Comparison of ENCODE assay signal across 8 mouse cellular contexts in the genomic region with DNA sequence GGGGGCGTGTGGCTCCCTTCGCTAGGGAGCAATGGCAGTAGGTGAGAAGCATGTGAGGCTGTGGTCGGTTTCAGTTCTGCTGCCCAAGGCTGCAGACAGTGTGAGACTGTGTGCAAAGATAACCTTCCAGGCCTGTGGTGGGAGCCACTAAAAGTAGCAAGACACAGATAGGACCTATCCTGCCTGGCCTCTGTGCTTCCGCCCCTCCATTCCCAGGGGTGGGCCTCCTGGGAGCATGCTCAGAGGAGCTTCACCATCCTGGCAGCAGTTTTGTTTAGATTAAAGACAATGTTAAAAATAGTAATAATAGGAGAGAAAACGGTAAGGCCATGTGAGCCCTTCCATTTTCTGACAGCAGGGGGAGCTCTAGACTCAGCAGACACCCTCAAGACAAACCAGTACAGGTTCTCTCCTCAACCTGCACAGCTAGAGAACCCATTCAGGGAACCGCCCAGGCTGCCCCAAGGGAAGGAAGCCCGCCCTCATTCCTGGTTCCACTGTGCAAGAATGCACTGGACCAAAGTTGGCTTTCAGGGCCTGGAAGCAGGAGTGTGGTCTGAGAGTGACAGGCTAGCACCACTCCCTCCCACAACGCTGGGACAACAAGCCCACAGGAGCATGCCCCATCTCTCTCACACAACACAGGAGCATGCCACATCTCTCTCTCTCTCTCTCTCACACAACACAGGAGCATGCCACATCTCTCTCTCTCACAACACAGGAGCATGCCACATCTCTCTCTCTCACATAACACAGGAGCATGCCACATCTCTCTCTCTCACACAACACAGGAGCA. TPM values are rescaled to one million over a fixed set of nuclear protein-coding genes. Genes with fewer than 3 reads are reported as not detected.
DNase-seq lines count a peak whose midpoint lies in the region; ATAC-seq and TF ChIP-seq lines count a peak whose summit lies in the region.

No protein-coding gene starts in this region.

- no peak overlapping the region; the same call in 1 of the 2 replicates for H3K4me2 ChIP-seq in lung, embryonic 14.5 days

- no peaks in the 10 kb centered on the region for H3K9me3 ChIP-seq in hindbrain, embryonic 10.5 days
- no peaks in the 10 kb centered on the region for H3K9me3 ChIP-seq in lung, embryonic 14.5 days (ENCODE audit: low read depth, low read length)

- no peaks in the 10 kb centered on the region for H3K27me3 ChIP-seq in cerebellum, adult 2 months (ENCODE audit: control insufficient read depth, insufficient read depth, low read length)
- no peaks in the 10 kb centered on the region for H3K27me3 ChIP-seq in hindbrain, embryonic 10.5 days (ENCODE audit: insufficient read depth, poor library complexity, severe bottlenecking)
- no peaks in the 10 kb centered on the region for H3K27me3 ChIP-seq in lung, embryonic 14.5 days (ENCODE audit: insufficient read depth, low read length)
- no peaks in the 10 kb centered on the region for H3K27me3 ChIP-seq in thymus, adult 2 months (ENCODE audit: control insufficient read depth, insufficient read depth, low read length)

- 41% methylated on average over 8 of the region's 8 CpGs for WGBS in cerebellum, adult 2 months
- 42% methylated on average over 8 of the region's 8 CpGs for WGBS in hindbrain, embryonic 10.5 days
- 20% methylated on average over 8 of the region's 8 CpGs for WGBS in lung, embryonic 14.5 days
- WGBS in thymus, adult 2 months, result 50% methylated on average over 8 of the region's 8 CpGs

- peak; percentile 84 for TF ChIP-seq CTCF in cerebellum, adult 2 months (IDR thresholded peaks at IDR 0.05; ENCODE audit: borderline replicate concordance, insufficient read depth, low read depth, low read length)
- TF ChIP-seq CTCF in lung, embryonic 14.5 days (IDR thresholded peaks at IDR 0.05; ENCODE audit: low read depth), result peak; percentile 93
- TF ChIP-seq CTCF in thymus, adult 2 months (IDR thresholded peaks at IDR 0.05; ENCODE audit: borderline replicate concordance, control insufficient read depth, extremely low read depth, insufficient read depth, low read length, poor library complexity), result peak; percentile 40; the same call in 1 of the 2 replicates

- ATAC-seq in frontal cortex, adult (ENCODE audit: low TSS enrichment), result peak; percentile 66
- ATAC-seq in lung, embryonic 14.5 days (ENCODE audit: insufficient read depth), result peak; percentile 89

- H3K27ac ChIP-seq in cerebellum, adult 2 months (ENCODE audit: insufficient read depth, low read length), result no peak overlapping the region
- H3K27ac ChIP-seq in hindbrain, embryonic 10.5 days, result no peak overlapping the region; the same call in 1 of the 2 replicates
- peak overlapping the region; percentile 58; the same call in 1 of the 2 replicates for H3K27ac ChIP-seq in lung, embryonic 14.5 days (ENCODE audit: low read depth)
- H3K27ac ChIP-seq in thymus, adult 2 months (ENCODE audit: control insufficient read depth, insufficient read depth, low read length), result no peak overlapping the region

- TF ChIP-seq POLR2A in cerebellum, adult 2 months (IDR thresholded peaks at IDR 0.05; ENCODE audit: borderline replicate concordance, insufficient read depth, low read length), result no peak
- TF ChIP-seq POLR2A in thymus, adult 2 months (IDR thresholded peaks at IDR 0.05; ENCODE audit: control insufficient read depth, extremely low read depth, insufficient read depth, low read length, poor library complexity), result no peak

- H3K9ac ChIP-seq in lung, embryonic 14.5 days, result no peak overlapping the region

- peak; percentile 81 for DNase-seq in MN1 (ENCODE audit: low spot score)
- peak; percentile 68 to 84 for DNase-seq in cerebellum, adult 2 months
- peak; percentile 75 for DNase-seq in hindbrain, embryonic 10.5 days (ENCODE audit: low spot score)
- peak; percentile 83 for DNase-seq in layer of hippocampus, adult 9-10 months (ENCODE audit: low spot score)
- peak; percentile 93 for DNase-seq in lung, embryonic 14.5 days
- DNase-seq in ovary, postnatal 10 days (ENCODE audit: low spot score), result peak; percentile 70
- DNase-seq in thymus, adult 2 months, result peak; percentile 79

- no peak overlapping the region for H3K4me3 ChIP-seq in cerebellum, adult 2 months (replicated peaks; ENCODE audit: insufficient read depth, low read depth, low read length)
- H3K4me3 ChIP-seq in hindbrain, embryonic 10.5 days, result no peak overlapping the region
- H3K4me3 ChIP-seq in lung, embryonic 14.5 days (ENCODE audit: low read depth, low read length), result no peak overlapping the region
- no peak overlapping the region for H3K4me3 ChIP-seq in thymus, adult 2 months (ENCODE audit: control insufficient read depth, insufficient read depth, low read length)

- peaks cover 2% of the 10 kb centered on the region; the same call in 1 of the 2 replicates for H3K36me3 ChIP-seq in hindbrain, embryonic 10.5 days
- peaks cover 5% of the 10 kb centered on the region; the same call in 1 of the 2 replicates for H3K36me3 ChIP-seq in lung, embryonic 14.5 days (ENCODE audit: insufficient read depth)
- peaks cover 8% of the 10 kb centered on the region for H3K36me3 ChIP-seq in thymus, adult 2 months (ENCODE audit: control insufficient read depth, insufficient read depth, low read length)

- H3K4me1 ChIP-seq in cerebellum, adult 2 months (ENCODE audit: control insufficient read depth, insufficient read depth, low read length), result peaks cover 6% of the 10 kb centered on the region; the same call in 1 of the 2 replicates
- H3K4me1 ChIP-seq in hindbrain, embryonic 10.5 days (replicated peaks), result peaks cover 33% of the 10 kb centered on the region
- H3K4me1 ChIP-seq in lung, embryonic 14.5 days (ENCODE audit: insufficient read depth), result no peaks in the 10 kb centered on the region; the same call in 1 of the 2 replicates
- peaks cover 2% of the 10 kb centered on the region; the same call in 1 of the 2 replicates for H3K4me1 ChIP-seq in thymus, adult 2 months (replicated peaks; ENCODE audit: control insufficient read depth, insufficient read depth, low read length)

RNA-seq across cellular contexts. Expression of a gene that starts 50.0 kb away (rescaled TPM):
- polyA plus RNA-seq in cerebellum, adult 2 months (2012; rRNA removed), result 75.2 and 77.6 TPM in 2 replicates
- polyA plus RNA-seq in hindbrain, embryonic 10.5 days (2016; fragmentation: Nextera tagmentation; extraction: Ambion mirVana), result 36.6 and 39.9 TPM in 2 replicates
- polyA plus RNA-seq in lung, embryonic 14.5 days (2014; fragmentation: Nextera tagmentation; extraction: Ambion mirVana), result 33.2 and 40.0 TPM in 2 replicates
- 18.4 and 18.5 TPM in 2 replicates for polyA plus RNA-seq in thymus, adult 2 months (2012; rRNA removed)

Comparison
In these comparisons a context has a peak if more than half of its experiments do, and no peak if none do; other contexts are left out.
1. CTCF ChIP-seq: peak in every context shown above with its lines; median percentile 93 in lung, embryonic 14.5 days; 84 in cerebellum, adult 2 months; 40 in thymus, adult 2 months.